Mouse (Mus musculus) lung, embryonic 16.5 days (tissue): ENCODE measurements around the gene Gpr37. TPM values are rescaled to one million over a fixed set of nuclear protein-coding genes. Genes with fewer than 3 reads are reported as not detected.
A peak's percentile ranks its signal among the peaks of the same experiment; 100 is the strongest.

ENCODE experiments used
- ATAC-seq: fragments of 200-750 bp; cut with Nextera tagmentation; 2 replicates; pipeline ENCODE4 v1.8.0; 2017; ENCODE audit warnings: low read depth, mild to moderate bottlenecking, moderate library complexity
- H3K27ac ChIP-seq: fragments of 300-500 bp; sonication (generic); 2 replicates; pipeline ENCODE4 v1.5.1; 2014; ENCODE audit warnings: mild to moderate bottlenecking, control low read depth, low read length
- H3K27me3 ChIP-seq: fragments of 300-500 bp; sonication (generic); 2 replicates; pipeline ENCODE4 v1.6.1; 2014; ENCODE audit warnings: low read depth, low read length, mixed read lengths; ENCODE audit not compliant: control insufficient read depth, insufficient read depth
- H3K36me3 ChIP-seq: fragments of 300-500 bp; sonication (generic); 2 replicates; pipeline ENCODE4 v1.6.1; 2014; ENCODE audit warnings: low read length; ENCODE audit not compliant: control insufficient read depth, insufficient read depth
- H3K4me1 ChIP-seq: fragments of 300-500 bp; sonication (generic); replicated peaks from 2 replicates; pipeline ENCODE4 v1.6.1; 2014; ENCODE audit warnings: low read length, mixed read lengths; ENCODE audit not compliant: control insufficient read depth, insufficient read depth
- H3K4me2 ChIP-seq: fragments of 300-500 bp; sonication (generic); 2 replicates; pipeline ENCODE4 v1.6.1; 2014; ENCODE audit warnings: low read depth, low read length, control low read depth
- H3K4me3 ChIP-seq: fragments of 300-500 bp; sonication (generic); 2 replicates; pipeline ENCODE4 v1.5.1; 2014; ENCODE audit warnings: mild to moderate bottlenecking, low read length, control low read depth
- H3K9ac ChIP-seq: fragments of 300-500 bp; sonication (generic); 2 replicates; pipeline ENCODE4 v1.6.1; 2014; ENCODE audit warnings: low read length, control low read depth
- H3K9me3 ChIP-seq: fragments of 300-500 bp; sonication (generic); 2 replicates; pipeline ENCODE4 v1.6.1; 2016; ENCODE audit warnings: low read length; ENCODE audit not compliant: control insufficient read depth
- WGBS: fragments of 180-500 bp; shearing (Covaris S2); extraction: QIAGEN DNeasy Blood & Tissue Kit; methylation state at CpG from one replicate; pipeline ENCODE4 v1.1.7; 2014; 5-methylcytosine and 5-hydroxymethylcytosine counted together
- polyA plus RNA-seq: library from polyadenylated mRNA; unstranded; fragments of >200 nt; fragmentation: Nextera tagmentation; extraction: Ambion mirVana; gene quantifications from 2 replicates; pipeline ENCODE4 v1.2.1, GENCODE M21; 2015

Gene Gpr37
- polyA plus RNA-seq, 1 experiment from 2014 or later, result 0.57 TPM

DNA sequence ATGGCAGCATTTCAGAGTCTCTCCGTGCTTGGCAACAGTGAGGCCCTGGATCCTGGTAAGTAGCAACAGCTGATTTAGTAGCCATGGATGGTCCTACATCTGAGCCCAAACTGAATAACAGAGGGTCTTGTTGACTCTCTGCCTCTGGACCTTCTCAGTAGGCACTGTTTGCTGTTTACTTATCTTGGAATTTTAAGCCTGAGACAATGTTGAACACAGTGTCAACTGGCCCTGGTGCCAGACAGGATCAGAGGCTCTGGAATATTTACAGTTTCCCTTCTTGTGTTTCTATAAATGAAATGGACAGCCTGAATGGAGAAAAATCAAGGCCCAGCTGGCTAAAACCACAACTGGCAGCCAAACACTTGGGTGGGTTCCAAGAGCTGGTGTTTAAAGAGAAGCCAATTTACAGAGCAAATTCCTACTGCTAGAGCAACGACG lies 3.7 kb downstream of the Gpr37 start:
- peaks cover 11% of the 10 kb centered on the region; the same call in 1 of the 2 replicates for H3K27me3 ChIP-seq
- no peak overlapping the region for H3K4me3 ChIP-seq
- H3K9me3 ChIP-seq, result no peaks in the 10 kb centered on the region
- WGBS, result 16% methylated on average over 3 of the region's 3 CpGs
- H3K9ac ChIP-seq, result no peak overlapping the region
- peak; percentile 51 for ATAC-seq
- H3K4me1 ChIP-seq, result peaks cover 6% of the 10 kb centered on the region
- no peak overlapping the region for H3K4me2 ChIP-seq
- H3K36me3 ChIP-seq, result no peaks in the 10 kb centered on the region
- no peak overlapping the region for H3K27ac ChIP-seq

DNA sequence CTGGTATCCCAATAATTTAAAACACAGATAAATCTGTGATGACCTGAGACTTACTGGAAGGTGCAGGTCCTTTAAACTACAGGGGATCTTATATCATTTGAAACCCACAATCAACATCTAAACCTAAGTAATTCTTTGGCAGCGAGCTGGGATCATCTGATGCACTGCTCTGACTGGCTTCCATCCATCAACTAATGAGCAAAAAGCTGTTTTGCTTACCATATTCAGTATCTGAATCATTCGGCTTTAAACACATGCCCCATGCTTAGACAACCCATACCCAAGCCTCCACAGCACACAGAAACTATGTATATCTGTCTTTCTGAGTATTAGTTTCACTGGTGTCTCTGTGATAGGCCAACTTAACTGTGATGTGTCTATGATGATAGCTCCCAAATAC lies 6.1 kb downstream of the Gpr37 start:
- whole genome bisulfite sequencing, result 71% methylated on average over 2 of the region's 2 CpGs

DNA sequence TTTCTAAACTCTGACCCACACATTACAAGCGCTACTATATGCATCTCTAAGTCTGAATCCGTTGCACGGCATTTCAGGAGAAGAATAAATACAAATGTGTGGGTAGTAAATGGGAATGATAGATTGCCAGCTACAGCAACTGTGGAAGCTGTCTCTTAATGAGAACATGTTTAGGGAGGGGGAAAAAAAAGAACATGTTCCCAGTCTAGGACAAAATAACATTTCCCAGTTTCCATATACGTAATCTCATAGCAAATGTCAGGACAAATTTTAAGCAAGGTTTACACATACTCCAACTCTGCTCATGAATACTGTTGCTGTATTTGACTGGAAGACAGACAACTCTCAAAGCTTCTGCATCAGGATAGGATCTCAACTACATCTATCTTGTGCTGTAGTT lies 15.4 kb downstream of the Gpr37 start:
- Histone ChIP-seq H3K4me2 (no peak overlapping the region), H3K36me3 (no peaks in the 10 kb centered on the region), H3K4me1 (no peaks in the 10 kb centered on the region), H3K27me3 (no peaks in the 10 kb centered on the region), H3K27ac (no peak overlapping the region), H3K9me3 (no peaks in the 10 kb centered on the region), H3K4me3 (no peak overlapping the region), H3K9ac (no peak overlapping the region)
- ATAC-seq, result no peak
- 82% methylated on average over 4 of the region's 4 CpGs for WGBS

More for the DNA sequence above, 6.1 kb downstream of the Gpr37 start:
- H3K27ac ChIP-seq, result no peak overlapping the region
- no peak overlapping the region for H3K9ac ChIP-seq
- ATAC-seq, result no peak
- peaks cover 11% of the 10 kb centered on the region; the same call in 1 of the 2 replicates for H3K27me3 ChIP-seq
- H3K36me3 ChIP-seq, result no peaks in the 10 kb centered on the region
- no peak overlapping the region for H3K4me2 ChIP-seq
- no peak overlapping the region for H3K4me3 ChIP-seq
- no peaks in the 10 kb centered on the region for H3K9me3 ChIP-seq
- peaks cover 6% of the 10 kb centered on the region for H3K4me1 ChIP-seq

DNA sequence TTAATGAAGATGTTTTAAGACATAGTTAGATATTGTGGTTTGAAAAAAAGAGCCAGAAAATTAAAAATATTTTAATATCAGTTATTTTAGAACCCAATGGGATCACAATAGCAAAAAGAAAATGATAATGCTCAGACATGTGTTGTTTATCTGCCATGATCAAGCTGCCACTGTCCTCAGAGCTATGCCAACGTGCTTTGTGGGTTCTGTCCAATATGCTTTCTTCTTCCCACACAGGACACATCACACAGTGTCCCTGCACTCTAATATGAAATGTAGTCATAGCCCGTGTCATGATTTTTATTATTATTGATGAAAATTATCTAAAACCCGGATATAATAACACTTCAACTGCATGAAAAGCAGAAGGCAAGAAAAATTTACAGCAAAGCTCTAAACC lies 16.7 kb downstream of the Gpr37 start:
- Histone ChIP-seq H3K27ac (no peak overlapping the region), H3K9me3 (no peaks in the 10 kb centered on the region), H3K9ac (no peak overlapping the region), H3K4me2 (no peak overlapping the region), H3K27me3 (no peaks in the 10 kb centered on the region), H3K4me1 (no peaks in the 10 kb centered on the region), H3K4me3 (no peak overlapping the region), H3K36me3 (no peaks in the 10 kb centered on the region)
- no peak for ATAC-seq
- 63% methylated on average over 3 of the region's 3 CpGs for WGBS

DNA sequence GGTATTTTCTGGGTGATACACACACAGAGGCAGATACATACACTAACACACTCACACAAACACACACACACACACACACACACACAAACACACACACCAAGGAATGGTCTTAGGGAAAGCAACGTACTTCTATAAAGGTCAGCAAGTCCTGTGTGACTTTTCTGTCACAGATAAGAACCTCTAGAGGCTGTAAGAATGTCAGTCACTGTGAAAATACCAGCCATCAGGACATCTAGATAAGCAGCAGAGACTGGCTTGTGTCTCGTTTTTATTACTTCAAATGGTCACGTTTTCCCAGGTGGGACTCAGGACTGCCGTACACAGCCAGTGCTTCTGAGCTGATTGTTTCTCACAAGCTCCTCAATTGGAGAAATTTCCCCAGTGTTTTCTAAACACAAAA lies 20.4 kb downstream of the Gpr37 start:
- no peaks in the 10 kb centered on the region for H3K27me3 ChIP-seq
- no peak for ATAC-seq
- H3K9me3 ChIP-seq, result no peaks in the 10 kb centered on the region
- H3K36me3 ChIP-seq, result no peaks in the 10 kb centered on the region
- no peak overlapping the region for H3K4me3 ChIP-seq
- no peak overlapping the region for H3K9ac ChIP-seq
- no peaks in the 10 kb centered on the region for H3K4me1 ChIP-seq
- H3K4me2 ChIP-seq, result no peak overlapping the region
- no peak overlapping the region for H3K27ac ChIP-seq
- WGBS, result 39% methylated on average over 4 of the region's 4 CpGs

DNA sequence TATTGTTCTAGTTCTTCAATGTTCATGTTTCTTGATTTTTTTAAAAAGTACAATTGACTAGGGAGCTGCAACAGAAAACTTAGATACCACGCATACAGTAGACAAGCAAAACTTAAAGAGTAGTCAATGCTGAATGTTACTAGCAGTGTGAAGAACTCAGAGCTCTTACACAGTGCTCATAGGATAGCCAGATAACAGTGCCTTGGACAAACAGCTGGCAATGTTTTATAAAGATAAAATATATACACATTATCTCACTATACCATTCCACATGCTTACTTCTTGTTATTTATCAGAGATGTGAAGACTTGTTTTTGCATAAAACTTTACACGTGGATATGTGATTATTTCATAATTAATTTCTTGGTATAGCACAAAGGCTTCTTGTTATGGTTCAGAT lies 26.6 kb downstream of the Gpr37 start:
- no peak overlapping the region for H3K27ac ChIP-seq
- no peak overlapping the region for H3K9ac ChIP-seq

DNA sequence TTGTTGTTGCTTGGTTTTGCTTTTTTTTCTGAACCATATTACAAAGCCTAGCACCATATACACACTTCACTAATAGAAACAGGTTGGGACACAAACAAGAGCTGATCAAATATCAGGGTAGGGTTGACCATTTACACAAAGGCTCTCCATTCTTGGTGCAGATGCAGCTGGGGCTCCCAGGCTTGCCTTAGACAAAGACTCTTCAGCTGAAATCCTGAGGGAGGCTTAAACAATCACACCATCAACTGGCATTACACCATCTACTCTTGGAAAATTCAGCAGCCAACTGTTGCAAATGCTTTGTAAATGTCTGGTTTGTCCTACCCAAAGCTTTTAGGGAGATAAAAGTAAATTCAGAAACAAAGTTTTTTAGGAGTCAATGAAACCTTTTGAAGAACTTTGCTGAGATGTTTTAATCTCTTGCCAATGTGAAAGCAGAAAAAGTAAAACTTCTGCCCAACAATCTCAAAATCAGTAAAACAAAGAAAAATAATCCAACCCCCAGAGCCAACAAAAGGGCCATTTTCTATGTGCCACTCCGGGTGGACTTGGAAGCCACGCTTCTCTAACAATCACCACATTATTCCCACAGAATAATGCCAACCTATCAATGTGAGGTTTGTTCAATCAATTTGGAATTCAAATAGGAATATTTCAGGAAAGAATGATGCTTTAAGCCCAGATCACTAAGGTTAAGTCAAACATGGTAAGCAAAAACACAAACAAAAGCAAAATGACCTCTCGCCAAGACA lies 30.4 kb downstream of the Gpr37 start:
- H3K9ac ChIP-seq, result no peak overlapping the region
- no peaks in the 10 kb centered on the region for H3K36me3 ChIP-seq
- H3K9me3 ChIP-seq, result no peaks in the 10 kb centered on the region
- H3K4me2 ChIP-seq, result no peak overlapping the region
- H3K4me3 ChIP-seq, result no peak overlapping the region
- ATAC-seq, result no peak
- H3K4me1 ChIP-seq, result no peaks in the 10 kb centered on the region
- H3K27me3 ChIP-seq, result no peaks in the 10 kb centered on the region
- no peak overlapping the region for H3K27ac ChIP-seq
- WGBS, result 86% methylated on average over 3 of the region's 3 CpGs

More for the DNA sequence above, 26.6 kb downstream of the Gpr37 start:
- Histone ChIP-seq H3K4me3 (no peak overlapping the region), H3K4me2 (no peak overlapping the region), H3K9me3 (no peaks in the 10 kb centered on the region), H3K27me3 (no peaks in the 10 kb centered on the region), H3K4me1 (no peaks in the 10 kb centered on the region), H3K36me3 (no peaks in the 10 kb centered on the region)
- no peak for ATAC-seq
- 86% methylated on average over 2 of the region's 2 CpGs for WGBS

Other genes with a start within 250 kb of the Gpr37 start
- 31.5 and 32.3 TPM in 2 replicates for gene Pot1a, start 118.5 kb upstream of the Gpr37 start, polyA plus RNA-seq